Mouse (Mus musculus) G1E (cell line): ENCODE data around the gene Disp3.

Experiments used
- CTCF ChIP-seq: IDR thresholded peaks from 2 replicates; pipeline ENCODE4 v1.5.1; 2012; ENCODE audit warnings: low read depth, low read length, inconsistent platforms, mixed read lengths
- GATA1 ChIP-seq: IDR thresholded peaks from 2 replicates; pipeline ENCODE4 v1.6.1; 2012; ENCODE audit warnings: borderline replicate concordance, low read length, inconsistent platforms, mixed read lengths
- POLR2AphosphoS5 ChIP-seq: IDR thresholded peaks from 2 replicates; pipeline ENCODE4 v1.6.1; 2012; ENCODE audit warnings: low read depth, low read length, inconsistent platforms; ENCODE audit not compliant: insufficient replicate concordance

DNA sequence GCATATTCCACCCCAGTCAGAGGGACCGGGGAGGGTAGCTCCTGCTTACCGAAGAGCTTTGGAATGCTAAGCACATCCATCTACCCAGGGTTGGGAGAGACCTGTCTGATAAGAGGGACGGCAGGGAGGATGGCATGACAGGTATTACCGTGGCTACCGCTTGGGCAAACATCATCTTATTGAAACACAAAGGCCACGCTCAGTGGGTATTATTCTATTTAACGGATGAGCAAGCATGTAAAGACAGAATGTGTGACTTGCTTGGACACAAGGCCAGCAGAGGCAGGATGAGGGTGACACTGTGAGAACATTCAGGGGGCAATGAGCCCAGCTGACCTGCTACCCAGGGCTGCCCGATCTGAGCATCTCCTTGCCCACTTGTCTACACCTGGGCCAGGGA, 51.1 kb downstream of the Disp3 start:
- TF ChIP-seq CTCF (no peak), GATA1 (no peak), POLR2AphosphoS5 (no peak)
